Mouse (Mus musculus) megakaryocyte-erythroid progenitor cell, adult 5-6 weeks (primary cell): ENCODE results near the gene Sult2a4. TPM values are rescaled to one million over a fixed set of nuclear protein-coding genes. Genes with fewer than 3 reads are reported as not detected.
"Not testable (repeated sequence)": the region's sequence is repeated elsewhere in the genome, so short reads cannot be mapped to it uniquely, and the experiment has no call there.

Source experiments
- ATAC-seq: replicated peaks from 2 replicates; pipeline ENCODE4 v1.8.0; 2016; ENCODE audit warnings: mild to moderate bottlenecking, inconsistent platforms; ENCODE audit not compliant: severe bottlenecking, poor library complexity, low FRiP score, low TSS enrichment
- total RNA-seq, 2 experiments: library from RNA; stranded (forward) in 1 of 2; stranded (reverse) in 1 of 2; fragments of 200-1000, 215-1000 nt in 1 of 2; fragments of >200 nt in 1 of 2; fragmentation: Nextera tagmentation in 1 of 2; gene quantifications; 2 replicates each; pipeline ENCODE4 v1.2.3; 2014 to 2017

The Sult2a4 gene
- total RNA-seq (2014; fragmentation: Nextera tagmentation) (not detected in 2 replicates), total RNA-seq (2017) (not detected in 2 replicates)

- ATAC-seq: not testable (repeated sequence)
Measured at GRCm38 (mm10) chr7:13989507-13989906, at the start of gene Sult2a4. TSS of gene Sult2a4 (minus strand) at chr7:13989607.

- not testable (repeated sequence) for ATAC-seq
Measured at GRCm38 (mm10) chr7:14030831-14031230, 41.4 kb upstream of the Sult2a4 start.

- ATAC-seq: no peak
Measured at GRCm38 (mm10) chr7:14013083-14013482, 23.7 kb upstream of the Sult2a4 start.

GRCm38 (mm10) chr7:14010686-14011085 is 21.3 kb upstream of the Sult2a4 start:
- ATAC-seq: not testable (repeated sequence)

Other genes with a start within 250 kb of the Sult2a4 start
- gene Sult2a1, start 152.2 kb downstream of the Sult2a4 start, total RNA-seq (2014; fragmentation: Nextera tagmentation): not detected in 2 replicates
- not detected in 2 replicates for gene Sult2a1, start 152.2 kb downstream of the Sult2a4 start, total RNA-seq (2017)
- not detected in 2 replicates for gene Sult2a3, start 133.4 kb upstream of the Sult2a4 start, total RNA-seq (2014; fragmentation: Nextera tagmentation)
- gene Sult2a3, start 133.4 kb upstream of the Sult2a4 start, total RNA-seq (2017): not detected in 2 replicates